Mouse (Mus musculus) lung, adult 2 months (tissue): ENCODE results near the gene Pitpnm2.

Experiments
- CTCF ChIP-seq: fragments of 200-500 bp; IDR thresholded peaks from 2 replicates; pipeline ENCODE4 v1.5.1; 2011; ENCODE audit warnings: mild to moderate bottlenecking, low read length, control low read depth; ENCODE audit not compliant: insufficient read depth
- POLR2A ChIP-seq: fragments of 200-500 bp; IDR thresholded peaks from 2 replicates; pipeline ENCODE4 v1.6.1; 2011; ENCODE audit warnings: low read depth, mild to moderate bottlenecking, control low read depth, low read length, borderline replicate concordance; ENCODE audit errors: extremely low read depth

DNA sequence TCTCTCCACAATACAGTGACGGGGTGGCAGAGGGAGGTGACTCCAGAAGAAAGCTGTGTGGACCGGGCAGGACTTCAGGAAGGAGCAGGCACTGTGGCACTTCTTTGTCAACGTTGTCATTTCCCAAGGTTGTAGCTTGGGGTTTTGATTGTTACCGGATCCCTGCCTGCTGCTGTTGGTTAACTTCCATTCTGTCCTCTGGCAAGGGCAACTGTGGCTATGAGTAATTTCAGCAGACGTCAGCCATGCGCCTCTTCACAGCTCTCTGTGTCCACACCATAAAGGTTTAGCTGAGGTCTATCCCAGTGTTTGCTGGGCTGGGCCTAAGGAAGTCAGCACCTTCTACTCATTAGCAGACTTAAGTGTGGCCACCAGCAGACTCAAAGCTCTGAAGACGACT lies 4.7 kb downstream of the Pitpnm2 start:
- no peak for TF ChIP-seq POLR2A
- TF ChIP-seq CTCF, result no peak
